Mouse (Mus musculus) heart, embryonic 12.5 days (tissue): ENCODE results near the gene Trim65. TPM values are rescaled to one million over a fixed set of nuclear protein-coding genes. Genes with fewer than 3 reads are reported as not detected.
A peak's percentile ranks its signal among the peaks of the same experiment; 100 is the strongest.
"Not testable (repeated sequence)": the region's sequence is repeated elsewhere in the genome, so short reads cannot be mapped to it uniquely, and the experiment has no call there.

Experiments used
- ATAC-seq: fragments of 200-750 bp; cut with Nextera tagmentation; 2 replicates; pipeline ENCODE4 v1.8.0; 2017; ENCODE audit warnings: moderate TSS enrichment, moderate library complexity; ENCODE audit not compliant: insufficient number of reproducible peaks, low FRiP score
- H3K27ac ChIP-seq: fragments of 300-500 bp; sonication (generic); 2 replicates; pipeline ENCODE4 v1.5.1; 2016; ENCODE audit warnings: mild to moderate bottlenecking, moderate library complexity; ENCODE audit not compliant: poor library complexity, severe bottlenecking
- H3K27me3 ChIP-seq: fragments of 300-500 bp; sonication (generic); replicated peaks from 2 replicates; pipeline ENCODE4 v1.6.1; 2016; ENCODE audit warnings: mild to moderate bottlenecking, moderate library complexity
- H3K36me3 ChIP-seq: fragments of 300-500 bp; sonication (generic); 2 replicates; pipeline ENCODE4 v1.6.1; 2016; ENCODE audit warnings: mild to moderate bottlenecking, moderate library complexity
- H3K4me1 ChIP-seq: fragments of 300-500 bp; sonication (generic); replicated peaks from 2 replicates; pipeline ENCODE4 v1.6.1; 2016; ENCODE audit warnings: mild to moderate bottlenecking
- H3K4me2 ChIP-seq: fragments of 300-500 bp; sonication (generic); 2 replicates; pipeline ENCODE4 v1.6.1; 2016; ENCODE audit warnings: mild to moderate bottlenecking, moderate library complexity
- H3K4me3 ChIP-seq: fragments of 300-500 bp; sonication (generic); 2 replicates; pipeline ENCODE4 v1.5.1; 2016; ENCODE audit warnings: mild to moderate bottlenecking
- H3K9ac ChIP-seq: fragments of 300-500 bp; sonication (generic); 2 replicates; pipeline ENCODE4 v1.6.1; 2016; ENCODE audit warnings: mild to moderate bottlenecking, moderate library complexity
- H3K9me3 ChIP-seq: fragments of 300-500 bp; sonication (generic); replicated peaks from 2 replicates; pipeline ENCODE4 v1.6.1; 2016; ENCODE audit warnings: mild to moderate bottlenecking, moderate library complexity
- WGBS: fragments of 180-500 bp; shearing (Covaris S2); methylation state at CpG from one replicate; pipeline ENCODE4 v1.1.7; 2016; 5-methylcytosine and 5-hydroxymethylcytosine counted together
- polyA plus RNA-seq: library from polyadenylated mRNA; unstranded; fragments of >200 nt; fragmentation: Nextera tagmentation; extraction: Ambion mirVana; gene quantifications from 2 replicates; pipeline ENCODE4 v1.2.1, GENCODE M21; 2016

Trim65 gene
- polyA plus RNA-seq, 1 experiment from 2014 or later: 4.9 TPM

DNA sequence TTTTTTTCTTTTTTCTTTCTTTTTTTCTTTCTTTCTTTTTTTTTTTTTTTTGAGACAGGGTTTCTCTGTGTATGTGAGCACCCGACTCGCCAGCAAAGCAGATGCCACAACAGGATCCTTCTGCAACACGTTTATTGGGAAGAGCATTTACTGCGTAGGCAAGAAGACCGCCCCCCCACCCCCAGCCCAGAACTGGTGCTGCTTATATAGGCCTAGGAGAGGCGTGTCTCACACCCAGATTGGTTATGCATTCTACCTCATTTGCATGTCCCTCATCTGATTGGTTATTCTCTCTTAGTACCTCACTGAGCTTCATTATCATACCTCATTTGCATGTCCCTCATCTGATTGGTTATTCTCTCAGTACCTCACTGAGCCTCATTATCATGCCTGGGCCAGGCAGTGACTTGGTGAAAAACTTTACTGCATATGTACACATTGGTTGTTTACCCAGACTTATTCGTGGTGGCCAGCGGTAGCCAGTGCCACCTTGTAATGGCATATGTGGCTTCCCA lies 9.1 kb downstream of the Trim65 start:
- not testable (repeated sequence) for H3K4me3 ChIP-seq, H3K27me3 ChIP-seq, H3K4me2 ChIP-seq, H3K27ac ChIP-seq, H3K4me1 ChIP-seq, H3K9ac ChIP-seq, H3K9me3 ChIP-seq, ATAC-seq
- 88% methylated on average over 8 of the region's 8 CpGs for WGBS
- H3K36me3 ChIP-seq: peaks cover 50% of the 10 kb centered on the region

GRCm38 (mm10) chr11:116117819-116118218 lies 13.1 kb downstream of the Trim65 start:
- Histone ChIP-seq H3K9ac (no peak overlapping the region), H3K27ac (no peak overlapping the region), H3K9me3 (0 out of 2 replicates have a peak, but pooled peaks cover 3% of the 10 kb centered on the region), H3K4me2 (no peak overlapping the region), H3K4me3 (no peak overlapping the region), H3K4me1 (no peaks in the 10 kb centered on the region), H3K36me3 (peaks cover 18% of the 10 kb centered on the region), H3K27me3 (no peaks in the 10 kb centered on the region)
- no peak for ATAC-seq

- Histone ChIP-seq H3K36me3 (peaks cover 12% of the 10 kb centered on the region), H3K27me3 (no peaks in the 10 kb centered on the region), H3K4me1 (no peaks in the 10 kb centered on the region), H3K9me3 (0 out of 2 replicates have a peak, but pooled peaks cover 3% of the 10 kb centered on the region), H3K9ac (no peak overlapping the region), H3K27ac (peak overlapping the region; percentile 25; the same call in 1 of the 2 replicates), H3K4me2 (no peak overlapping the region), H3K4me3 (no peak overlapping the region)
- WGBS: 63% methylated on average over 12 of the region's 12 CpGs
- no peak for ATAC-seq
Measured at GRCm38 (mm10) chr11:116117241-116117640, 13.7 kb downstream of the Trim65 start.

DNA sequence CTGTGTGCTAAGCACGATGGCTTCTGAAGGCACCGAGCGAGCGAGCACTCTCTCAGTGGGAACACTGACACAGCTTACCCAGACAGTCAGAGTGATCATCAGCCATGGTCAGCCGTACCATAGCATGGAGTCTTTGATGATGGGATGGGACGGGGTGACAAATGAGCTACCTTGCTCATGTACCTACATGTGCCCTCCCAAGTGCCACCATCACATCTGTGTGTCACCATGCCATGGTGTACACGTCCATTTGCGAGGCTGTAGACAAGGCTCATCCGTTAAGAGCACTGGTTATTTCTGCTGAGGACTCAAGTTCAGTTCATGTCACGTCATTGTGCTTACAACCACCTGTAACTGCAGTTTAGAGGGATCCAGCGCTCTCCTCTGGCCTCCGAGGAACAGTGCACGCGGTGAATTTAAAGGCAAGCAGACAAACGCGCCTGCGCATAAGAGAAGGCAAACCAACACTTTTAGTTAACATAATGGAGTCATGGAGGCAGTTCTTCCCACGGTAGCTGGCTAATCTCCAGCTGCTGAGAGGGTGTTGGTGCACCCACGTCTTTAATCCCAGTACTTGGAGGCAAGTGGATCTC lies 19.2 kb downstream of the Trim65 start:
- peaks cover 34% of the 10 kb centered on the region for H3K4me1 ChIP-seq
- 0 out of 2 replicates have a peak, but pooled peaks cover 3% of the 10 kb centered on the region for H3K27me3 ChIP-seq
- no peaks in the 10 kb centered on the region for H3K9me3 ChIP-seq
- no peak for ATAC-seq
- no peaks in the 10 kb centered on the region; the same call in 1 of the 2 replicates for H3K36me3 ChIP-seq
- no peak overlapping the region for H3K4me2 ChIP-seq
- no peak overlapping the region for H3K9ac ChIP-seq
- no peak overlapping the region for H3K4me3 ChIP-seq
- 84% methylated on average over 19 of the region's 19 CpGs for WGBS
- no peak overlapping the region for H3K27ac ChIP-seq

DNA sequence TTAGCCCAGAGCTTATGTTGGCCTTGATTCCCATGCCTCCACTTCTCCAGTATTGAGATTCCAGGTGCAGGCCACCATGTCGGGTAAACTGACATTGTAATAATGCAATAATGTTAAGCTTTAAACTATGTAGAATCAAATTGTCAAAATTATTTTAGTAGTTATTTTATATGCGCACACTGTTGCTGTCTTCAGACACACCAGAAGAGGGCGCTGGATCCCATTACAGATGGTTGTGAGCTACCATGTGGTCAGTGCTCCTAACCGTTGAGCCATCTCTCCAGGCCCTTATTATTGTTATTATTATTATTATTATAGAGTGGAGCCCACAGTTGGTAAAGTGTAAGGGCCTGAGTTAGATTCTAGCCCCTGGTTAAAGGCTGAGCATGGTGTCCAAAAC lies 19.9 kb downstream of the Trim65 start:
- 78% methylated on average over 4 of the region's 4 CpGs for WGBS
- no peak for ATAC-seq
- H3K4me1 ChIP-seq: peaks cover 40% of the 10 kb centered on the region
- peaks cover 2% of the 10 kb centered on the region; the same call in 1 of the 2 replicates for H3K36me3 ChIP-seq
- 0 out of 2 replicates have a peak overlapping the region, but pooled peaks have one; percentile 96 for H3K9ac ChIP-seq
- H3K4me3 ChIP-seq: peak overlapping the region; percentile 83; the same call in 1 of the 2 replicates
- H3K27ac ChIP-seq: peak overlapping the region; percentile 74; the same call in 1 of the 2 replicates
- peak overlapping the region; percentile 89 for H3K4me2 ChIP-seq
- no peaks in the 10 kb centered on the region for H3K9me3 ChIP-seq
- H3K27me3 ChIP-seq: 0 out of 2 replicates have a peak, but pooled peaks cover 3% of the 10 kb centered on the region

DNA sequence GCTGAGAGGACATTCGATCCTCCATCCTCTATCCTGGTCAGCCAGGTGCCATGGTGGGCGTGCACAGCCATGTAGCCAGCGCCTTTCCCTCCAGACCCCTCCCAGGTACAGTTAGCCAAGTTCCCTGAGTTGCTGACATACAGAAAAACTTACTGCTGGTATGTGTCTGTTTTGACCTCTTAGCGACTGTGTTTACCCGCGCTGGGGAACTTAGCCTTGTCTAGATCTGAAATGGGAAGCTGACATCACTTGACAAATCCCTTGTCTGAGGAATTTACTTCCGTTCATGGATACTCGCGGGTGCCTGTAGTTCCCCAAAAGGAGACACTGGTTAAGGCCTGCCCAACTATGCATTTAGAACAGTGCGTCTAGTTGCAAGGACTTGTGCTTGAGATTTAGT lies 20.4 kb downstream of the Trim65 start:
- peaks cover 45% of the 10 kb centered on the region for H3K4me1 ChIP-seq
- peak; percentile 15; the same call in 1 of the 2 replicates for ATAC-seq
- 14% methylated on average over 10 of the region's 10 CpGs for WGBS

DNA sequence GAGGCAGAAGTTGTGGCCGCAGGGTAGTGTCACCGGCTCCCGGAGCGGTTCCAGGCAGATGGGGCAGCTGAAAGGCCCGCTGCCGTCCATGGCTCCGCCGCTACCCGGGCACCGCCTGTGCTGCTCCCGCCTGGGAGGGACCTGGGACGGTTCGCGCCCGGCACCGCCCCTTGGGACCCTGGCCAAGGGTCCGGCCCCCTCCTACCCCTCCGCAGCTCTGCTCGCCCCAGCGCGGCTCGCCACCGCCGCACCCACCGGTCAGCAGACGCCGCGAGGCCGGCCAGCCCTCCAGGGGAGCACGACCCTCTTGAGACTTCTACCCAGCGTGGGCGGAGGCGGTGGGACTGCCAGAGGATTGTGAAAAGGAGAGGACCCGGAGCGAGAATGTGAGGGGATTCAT lies 20.8 kb downstream of the Trim65 start:
- Histone ChIP-seq H3K4me1 (peaks cover 46% of the 10 kb centered on the region), H3K9ac (peak overlapping the region; percentile 96), H3K4me2 (peak overlapping the region; percentile 89), H3K27ac (peak overlapping the region; percentile 74), H3K9me3 (no peaks in the 10 kb centered on the region), H3K27me3 (0 out of 2 replicates have a peak, but pooled peaks cover 3% of the 10 kb centered on the region), H3K4me3 (peak overlapping the region; percentile 83), H3K36me3 (peaks cover 10% of the 10 kb centered on the region)
- ATAC-seq: peak; percentile 83
- under 1% methylated on average over 30 of the region's 35 CpGs for WGBS

More for the DNA sequence above, 20.4 kb downstream of the Trim65 start:
- Histone ChIP-seq H3K27me3 (0 out of 2 replicates have a peak, but pooled peaks cover 3% of the 10 kb centered on the region), H3K9me3 (no peaks in the 10 kb centered on the region), H3K27ac (peak overlapping the region; percentile 74), H3K9ac (peak overlapping the region; percentile 96), H3K4me3 (peak overlapping the region; percentile 83), H3K36me3 (peaks cover 7% of the 10 kb centered on the region), H3K4me2 (peak overlapping the region; percentile 89)

- 2% methylated on average over 70 of the region's 70 CpGs for WGBS
- H3K9ac ChIP-seq: peak overlapping the region; percentile 96
- peaks cover 52% of the 10 kb centered on the region for H3K4me1 ChIP-seq
- ATAC-seq: peak; percentile 23
- H3K36me3 ChIP-seq: peaks cover 10% of the 10 kb centered on the region
- H3K27me3 ChIP-seq: 0 out of 2 replicates have a peak, but pooled peaks cover 3% of the 10 kb centered on the region
- no peaks in the 10 kb centered on the region for H3K9me3 ChIP-seq
- H3K4me3 ChIP-seq: peak overlapping the region; percentile 83
- peak overlapping the region; percentile 74 for H3K27ac ChIP-seq
- peak overlapping the region; percentile 89 for H3K4me2 ChIP-seq
Measured at GRCm38 (mm10) chr11:116109441-116110081, 21.4 kb downstream of the Trim65 start.

- Histone ChIP-seq H3K9ac (peak overlapping the region; percentile 96), H3K27me3 (0 out of 2 replicates have a peak, but pooled peaks cover 3% of the 10 kb centered on the region), H3K4me2 (peak overlapping the region; percentile 89), H3K4me3 (peak overlapping the region; percentile 83), H3K27ac (peak overlapping the region; percentile 74), H3K36me3 (peaks cover 10% of the 10 kb centered on the region), H3K9me3 (no peaks in the 10 kb centered on the region), H3K4me1 (peaks cover 62% of the 10 kb centered on the region)
- ATAC-seq: no peak
- 7% methylated on average over 23 of the region's 23 CpGs for WGBS
Measured at GRCm38 (mm10) chr11:116108464-116109137, 22.3 kb downstream of the Trim65 start.

DNA sequence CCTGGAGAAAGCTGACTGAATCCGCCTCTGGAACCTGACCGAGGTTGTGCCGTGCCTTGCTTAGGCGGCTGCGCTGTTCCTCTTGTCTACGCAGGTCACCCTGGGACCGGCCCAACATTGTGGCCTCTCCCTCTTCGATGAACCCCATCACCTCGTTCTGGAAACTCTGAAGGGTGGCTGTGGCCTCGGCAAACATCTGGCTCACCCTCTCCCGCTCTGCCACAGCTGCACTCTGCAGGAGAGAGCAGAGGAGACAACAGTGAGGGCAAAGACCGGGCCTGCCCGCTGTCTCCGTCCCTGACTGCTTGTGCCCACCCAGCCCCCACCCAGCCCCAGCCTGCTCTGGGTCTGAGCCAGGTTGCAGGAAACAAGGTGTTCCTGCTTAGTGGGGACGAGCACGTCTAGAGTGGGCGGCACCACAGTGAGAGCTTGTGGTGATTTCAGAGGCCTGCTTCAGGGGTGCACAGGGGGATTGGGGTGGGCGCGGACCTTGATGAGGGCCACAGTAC lies 23.1 kb downstream of the Trim65 start:
- Histone ChIP-seq H3K9ac (peak overlapping the region; percentile 96), H3K4me3 (peak overlapping the region; percentile 83), H3K36me3 (peaks cover 10% of the 10 kb centered on the region), H3K4me2 (peak overlapping the region; percentile 89), H3K27ac (peak overlapping the region; percentile 74), H3K4me1 (peaks cover 69% of the 10 kb centered on the region), H3K27me3 (0 out of 2 replicates have a peak, but pooled peaks cover 3% of the 10 kb centered on the region), H3K9me3 (no peaks in the 10 kb centered on the region)
- ATAC-seq: no peak
- WGBS: 31% methylated on average over 19 of the region's 19 CpGs
